Mouse (Mus musculus) cerebellum, postnatal 10 days (tissue): Measurements from ENCODE around the gene Fzd5.
A peak's percentile ranks its signal among the peaks of the same experiment; 100 is the strongest.

Experiments used
- DNase-seq, 2 experiments: peaks; one replicate each; pipeline ENCODE4 v3.0.0; 2021; ENCODE audit warnings: mixed read lengths in 2 of 2

Gene Fzd5

DNA sequence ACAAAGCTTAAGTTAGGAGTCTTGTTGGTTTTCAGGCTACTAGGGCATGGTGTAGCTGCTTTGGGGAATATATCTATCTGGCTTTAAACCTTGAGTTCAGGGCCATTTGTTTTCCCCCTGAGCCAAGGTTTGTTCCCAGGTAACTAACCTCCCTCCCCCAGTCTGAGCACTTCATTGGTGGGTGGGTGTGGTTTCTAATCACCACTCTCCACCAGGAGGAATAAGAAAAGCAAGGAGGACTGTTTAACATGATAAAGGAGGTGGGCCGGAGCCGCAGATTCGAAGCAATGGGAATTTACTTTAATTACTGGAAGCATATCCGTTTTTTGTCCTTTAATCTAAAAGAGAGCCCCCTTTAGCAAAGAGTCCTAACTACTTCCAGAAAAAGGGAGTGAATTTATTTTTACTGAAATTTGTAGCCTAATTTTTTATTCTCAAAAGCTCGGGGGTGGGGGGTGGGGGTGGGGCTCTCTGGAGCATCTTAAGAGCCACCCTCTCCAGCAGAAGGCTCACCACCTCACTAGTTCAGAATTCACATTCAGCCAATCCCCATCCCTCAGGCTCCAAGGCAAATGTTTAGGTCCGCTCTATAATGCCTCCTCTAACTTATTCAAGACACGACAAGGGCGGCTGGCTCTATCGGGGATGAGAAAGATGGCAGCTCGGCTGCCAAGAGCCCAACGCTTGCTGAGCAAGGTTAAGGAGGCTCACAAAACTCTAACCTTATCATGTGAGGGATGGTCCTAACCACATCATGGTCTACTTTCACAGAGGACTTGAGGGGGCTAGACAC, 3.9 kb downstream of the Fzd5 start:
- no peak for DNase-seq

GRCm38 (mm10) chr1:64732637-64733200, 4.8 kb downstream of the Fzd5 start:
- no peak for DNase-seq

GRCm38 (mm10) chr1:64732161-64732560, 5.4 kb downstream of the Fzd5 start:
- DNase-seq = no peak

GRCm38 (mm10) chr1:64731341-64732020, 6.1 kb downstream of the Fzd5 start:
- no peak for DNase-seq

GRCm38 (mm10) chr1:64730046-64730445, 7.5 kb downstream of the Fzd5 start:
- no peak for DNase-seq

GRCm38 (mm10) chr1:64721034-64721587, 16.4 kb downstream of the Fzd5 start:
- no peak for DNase-seq

GRCm38 (mm10) chr1:64717504-64717903, 20.0 kb downstream of the Fzd5 start:
- DNase-seq = peak; percentile 82 to 86

GRCm38 (mm10) chr1:64716589-64717304, 20.8 kb downstream of the Fzd5 start:
- DNase-seq = peak in 1 of 2 experiments; percentile 9

- DNase-seq = no peak
Measured at GRCm38 (mm10) chr1:64715458-64715857, 22.1 kb downstream of the Fzd5 start.

GRCm38 (mm10) chr1:64712006-64712760, 25.4 kb downstream of the Fzd5 start:
- no peak for DNase-seq

- peak; percentile 32 to 53 for DNase-seq
Measured at GRCm38 (mm10) chr1:64709891-64710290, 27.7 kb downstream of the Fzd5 start.

DNA sequence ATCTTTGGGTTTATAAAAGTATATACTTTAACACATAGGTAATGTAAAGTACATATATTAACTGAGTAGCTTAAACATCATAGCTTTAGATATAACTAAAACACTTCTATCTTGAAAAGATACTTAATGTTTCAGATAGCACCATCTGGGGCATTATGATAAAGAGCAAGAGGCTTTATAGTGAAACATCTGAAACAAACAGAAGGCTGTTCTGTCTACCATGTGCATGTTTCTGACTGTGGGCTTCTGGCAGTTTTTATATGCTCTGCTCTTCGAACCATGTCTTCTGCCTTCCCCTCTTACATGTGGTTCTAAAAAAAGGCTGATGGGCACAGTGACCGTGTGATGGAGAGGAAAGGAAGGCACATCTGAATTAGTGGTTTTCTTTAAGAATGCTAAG, 30.9 kb downstream of the Fzd5 start:
- no peak for DNase-seq

DNA sequence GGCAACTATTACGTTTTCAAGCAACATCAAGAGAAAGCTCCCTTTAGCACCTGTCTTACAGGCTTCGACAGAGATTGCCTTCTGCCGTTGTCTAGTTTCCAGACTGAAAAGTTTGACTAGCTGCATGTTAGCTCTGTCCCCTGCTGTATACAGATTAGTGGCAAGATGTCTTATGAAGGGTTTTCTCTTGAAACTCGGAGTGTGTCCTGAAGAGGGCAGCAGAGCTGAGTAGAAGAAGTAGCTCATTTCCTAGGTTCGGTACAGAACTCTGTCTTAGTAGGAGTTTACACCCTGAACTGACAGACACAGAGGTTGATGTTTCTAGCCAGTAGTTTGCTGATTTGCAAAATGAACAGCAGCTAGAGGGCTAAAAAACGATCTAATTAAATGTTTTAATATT, 32.3 kb downstream of the Fzd5 start:
- peak; percentile 78 to 79 for DNase-seq

GRCm38 (mm10) chr1:64701780-64702179, 35.8 kb downstream of the Fzd5 start:
- DNase-seq = no peak

DNA sequence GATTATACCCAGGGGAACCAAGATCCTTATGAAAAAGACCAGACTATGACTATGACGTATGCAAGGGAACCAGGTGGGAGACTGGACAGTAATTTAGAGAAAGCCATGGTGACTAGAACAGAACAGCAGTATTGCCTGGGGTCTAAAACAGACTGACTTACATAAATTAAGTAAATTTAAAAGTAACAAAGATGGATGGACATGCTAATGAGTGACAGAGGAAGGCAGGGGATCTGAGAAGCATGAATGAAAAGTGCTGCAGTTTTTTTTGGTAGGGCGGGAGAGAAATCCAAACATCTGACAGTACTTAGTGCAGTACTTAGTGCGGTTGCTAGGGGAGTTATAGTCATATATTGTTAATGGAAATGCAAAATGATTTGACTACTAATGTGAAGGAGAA, 42.4 kb downstream of the Fzd5 start:
- DNase-seq = no peak

- DNase-seq = no peak
Measured at GRCm38 (mm10) chr1:64691581-64691980, 46.0 kb downstream of the Fzd5 start.

DNA sequence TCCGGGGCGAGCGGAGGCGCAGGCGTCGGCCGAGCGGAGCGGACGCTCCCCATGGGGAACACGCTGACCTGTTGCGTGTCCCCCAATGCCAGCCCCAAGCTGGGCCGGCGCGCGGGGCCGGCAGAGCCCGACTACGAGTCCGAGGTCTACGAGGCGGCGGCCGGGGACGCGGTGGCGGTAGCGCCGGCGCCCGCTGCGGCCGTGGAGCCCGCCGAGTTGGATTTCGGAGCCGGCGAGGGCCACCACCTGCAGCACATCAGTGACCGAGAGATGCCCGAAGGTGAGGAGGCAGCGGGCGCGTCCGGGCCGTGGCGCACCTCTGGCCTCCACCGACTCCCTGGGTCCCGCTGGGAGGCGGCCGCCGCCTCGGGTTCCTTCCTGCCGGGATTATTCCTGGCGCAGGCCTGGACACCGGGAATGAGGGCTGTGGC, 46.4 kb downstream of the Fzd5 start:
- DNase-seq = peak in 1 of 2 experiments; percentile 58

- peak; percentile 99 for DNase-seq
Measured at GRCm38 (mm10) chr1:64690213-64691013, 47.1 kb downstream of the Fzd5 start, which contains the start of gene Ccnyl1. Gene Ccnyl1, plus strand, starts transcription at chr1:64690455.

GRCm38 (mm10) chr1:64689561-64690212, 47.9 kb downstream of the Fzd5 start:
- DNase-seq = no peak

- DNase-seq = no peak
Measured at GRCm38 (mm10) chr1:64688046-64688445, 49.5 kb downstream of the Fzd5 start.

GRCm38 (mm10) chr1:64684440-64684839, 53.1 kb downstream of the Fzd5 start:
- no peak for DNase-seq
